Mouse (Mus musculus): ENCODE measurements around the gene Gm17361. TPM values are rescaled to one million over a fixed set of nuclear protein-coding genes. Genes with fewer than 3 reads are reported as not detected.
"Not testable (repeated sequence)": the region's sequence is repeated elsewhere in the genome, so short reads cannot be mapped to it uniquely, and the experiment has no call there.

The Gm17361 gene
- polyA plus RNA-seq (2011; ENCODE audit: insufficient read depth, insufficient read length, low read depth, missing spikeins): not detected in 2 replicates

DNA sequence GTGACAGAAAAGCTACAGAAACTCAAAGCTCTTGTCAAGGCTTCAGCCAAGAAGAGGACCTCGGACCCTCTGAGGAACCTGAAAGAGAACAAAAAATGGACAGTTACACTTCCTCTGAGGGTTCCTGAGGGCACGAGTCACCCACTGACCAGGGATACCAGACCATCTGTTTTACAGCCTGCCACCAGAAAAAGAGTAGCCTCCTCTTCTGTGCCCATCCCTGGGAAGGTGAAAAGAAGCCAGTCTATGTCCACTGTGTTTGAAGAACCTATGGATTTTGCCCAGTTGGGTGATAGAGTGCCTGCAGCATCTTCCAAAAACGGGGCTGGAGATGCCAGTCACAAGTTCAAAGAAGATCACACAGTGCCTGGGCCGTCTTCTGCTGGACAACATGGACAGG lies at the start of gene Gm17361:
TSS of gene Gm17361 (plus strand) at position 301 of the 400 bp plus-strand sequence.
- not testable (repeated sequence) for H3K27me3 ChIP-seq (ENCODE audit: control insufficient read depth, insufficient read depth, low read length, poor library complexity, severe bottlenecking); H3K27ac ChIP-seq (ENCODE audit: insufficient read depth, low read length); H3K4me3 ChIP-seq (ENCODE audit: low read depth, low read length); H3K9me3 ChIP-seq (replicated peaks; ENCODE audit: control insufficient read depth, insufficient read depth, low read length, poor library complexity, severe bottlenecking); H3K4me1 ChIP-seq (ENCODE audit: control insufficient read depth, insufficient read depth, low read length); H3K9ac ChIP-seq (ENCODE audit: low read depth, poor library complexity, severe bottlenecking); H3K36me3 ChIP-seq (ENCODE audit: control insufficient read depth, insufficient read depth, low read length, poor library complexity, severe bottlenecking)

Measured in ES-Bruce4 (cell line).